Mouse (Mus musculus) monocyte, adult 5-6 weeks (primary cell): Measurements from ENCODE around the gene Zfp648. TPM values are rescaled to one million over a fixed set of nuclear protein-coding genes. Genes with fewer than 3 reads are reported as not detected.

Experiments used
- ATAC-seq: fragments of 153-309, 156-312 bp; replicated peaks from 2 replicates; pipeline ENCODE4 v1.8.0; 2017; ENCODE audit warnings: mild to moderate bottlenecking; ENCODE audit not compliant: low TSS enrichment, insufficient number of reproducible peaks, severe bottlenecking, poor library complexity, low FRiP score
- total RNA-seq: library from RNA; stranded (forward); fragments of 200-1000, 200-491, 200-594 nt; gene quantifications from 3 replicates; pipeline ENCODE4 v1.2.3, GENCODE M21; 2017

Zfp648 gene
- not detected in 3 replicates for total RNA-seq

- no peak for ATAC-seq
Measured at GRCm38 (mm10) chr1:154200955-154201722, at the start of gene Zfp648. Gene Zfp648, plus strand, starts transcription at chr1:154201187.

- no peak for ATAC-seq
Measured at GRCm38 (mm10) chr1:154152539-154152938, 48.4 kb upstream of the Zfp648 start.

GRCm38 (mm10) chr1:154153800-154154199 lies 47.2 kb upstream of the Zfp648 start:
- no peak for ATAC-seq

- no peak for ATAC-seq
Measured at GRCm38 (mm10) chr1:154156177-154157062, 44.6 kb upstream of the Zfp648 start.

DNA sequence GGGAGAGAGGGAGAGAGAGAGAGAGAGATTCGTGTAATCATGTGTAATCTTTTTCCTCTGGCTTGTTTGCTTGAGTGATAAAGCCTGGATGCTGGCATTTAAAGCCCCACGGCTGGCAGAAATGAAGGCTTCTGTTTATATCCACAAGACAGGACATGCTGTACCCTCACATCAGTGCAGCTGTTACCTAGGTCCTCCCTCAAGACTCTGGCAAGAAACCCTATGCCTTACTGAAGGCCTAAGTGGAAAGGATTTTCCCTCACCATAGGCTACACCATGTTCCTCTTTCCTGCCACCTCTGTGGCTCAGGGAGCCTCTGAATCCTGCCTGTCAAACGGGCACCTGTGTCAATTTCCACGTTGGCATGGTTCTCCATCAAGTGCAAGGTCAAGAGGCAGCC lies 43.9 kb upstream of the Zfp648 start:
- ATAC-seq: no peak

GRCm38 (mm10) chr1:154167696-154168095 lies 33.3 kb upstream of the Zfp648 start:
- no peak for ATAC-seq

DNA sequence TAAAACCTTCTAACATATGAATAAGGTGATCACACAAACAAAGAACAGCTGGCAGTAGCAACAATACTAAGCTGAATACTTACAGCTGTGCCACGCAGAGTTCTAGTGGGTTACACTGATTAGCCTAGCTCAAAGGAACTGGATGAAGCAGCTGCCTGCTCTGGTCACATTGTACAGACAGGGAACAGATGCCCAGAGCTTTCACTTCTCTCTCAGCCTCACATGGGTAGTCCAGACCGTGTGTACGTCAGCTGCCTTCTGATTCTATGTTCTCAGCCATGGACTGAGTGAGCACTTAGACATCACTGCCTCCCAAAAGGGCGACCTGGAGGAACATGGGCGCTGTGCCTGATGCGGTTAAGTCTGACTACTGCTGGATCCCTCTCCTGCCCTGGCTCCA lies 25.7 kb upstream of the Zfp648 start:
- ATAC-seq: no peak

DNA sequence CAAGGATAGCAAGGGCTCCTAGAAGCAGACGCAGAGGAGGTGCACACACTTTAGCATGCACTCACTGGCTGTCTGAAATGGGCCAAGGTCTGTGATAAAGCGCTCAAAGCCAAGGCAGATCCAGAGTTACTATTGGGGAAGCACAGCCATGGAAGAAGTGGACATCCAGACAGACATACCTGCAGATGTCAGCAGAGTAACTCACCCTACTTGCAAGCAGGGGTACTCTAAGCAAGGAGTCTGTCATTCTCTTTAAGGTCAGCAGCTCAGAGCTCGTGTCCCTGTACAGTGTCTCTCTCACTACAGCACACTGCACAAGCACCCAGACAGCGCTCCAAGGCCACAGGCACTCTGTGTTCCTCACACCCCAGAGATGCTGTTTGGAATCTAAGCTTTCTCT lies 23.2 kb upstream of the Zfp648 start:
- no peak for ATAC-seq

- ATAC-seq: no peak
Measured at GRCm38 (mm10) chr1:154178541-154179155, 22.3 kb upstream of the Zfp648 start.

- no peak for ATAC-seq
Measured at GRCm38 (mm10) chr1:154180952-154181351, 20.0 kb upstream of the Zfp648 start.

GRCm38 (mm10) chr1:154182396-154183076 lies 18.5 kb upstream of the Zfp648 start:
- no peak for ATAC-seq

DNA sequence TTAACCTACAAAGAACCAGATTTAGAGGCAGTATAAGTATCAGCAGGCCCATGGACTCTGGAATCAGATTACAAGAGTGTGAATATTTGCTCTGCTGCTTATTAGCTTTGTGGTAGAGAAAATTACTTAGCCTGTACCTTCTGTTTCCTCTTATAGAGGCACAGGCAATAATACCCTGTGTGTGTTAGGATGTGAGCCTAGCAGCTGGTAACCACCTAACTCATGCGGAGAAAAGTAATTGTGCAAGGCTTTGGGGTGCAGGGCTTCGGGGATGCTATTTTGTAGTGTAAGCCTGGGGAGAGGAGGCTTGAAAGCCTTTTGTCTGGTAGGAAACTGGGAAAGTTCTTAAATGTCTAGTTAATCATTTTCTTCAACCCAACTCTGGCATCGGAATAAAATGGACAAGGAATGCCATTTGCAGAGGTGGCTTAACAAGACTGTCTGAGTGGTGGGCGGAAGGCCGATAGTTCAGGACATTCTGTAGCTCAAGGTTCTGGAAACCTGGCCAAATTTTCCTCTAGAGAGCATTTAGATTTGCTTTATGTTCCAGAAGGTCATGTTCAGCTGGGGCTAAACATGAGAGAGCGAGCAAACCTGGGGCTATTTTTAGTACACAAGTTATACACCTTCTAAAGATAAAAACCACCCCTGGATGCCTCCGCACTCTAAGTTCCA lies 17.8 kb upstream of the Zfp648 start:
- no peak for ATAC-seq

DNA sequence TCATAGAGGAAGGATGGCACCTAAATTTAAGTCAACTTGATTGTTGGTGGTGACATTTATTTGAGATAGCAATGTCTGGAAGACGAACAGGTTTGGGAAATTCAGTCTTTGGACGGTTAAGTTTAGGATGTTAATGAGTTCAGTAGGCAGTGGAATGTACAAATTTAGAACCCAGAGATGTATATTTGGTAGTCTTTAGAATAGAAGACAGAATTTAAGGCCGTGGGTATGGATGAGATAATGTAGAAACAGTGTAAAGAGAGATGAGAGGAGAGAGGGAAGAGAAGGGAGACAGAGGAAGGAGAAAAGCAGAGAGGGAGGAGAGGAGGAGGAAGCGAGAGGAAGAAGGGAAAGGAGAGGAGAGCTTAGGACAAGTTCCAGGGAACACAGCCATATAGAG lies 12.8 kb upstream of the Zfp648 start:
- no peak for ATAC-seq

DNA sequence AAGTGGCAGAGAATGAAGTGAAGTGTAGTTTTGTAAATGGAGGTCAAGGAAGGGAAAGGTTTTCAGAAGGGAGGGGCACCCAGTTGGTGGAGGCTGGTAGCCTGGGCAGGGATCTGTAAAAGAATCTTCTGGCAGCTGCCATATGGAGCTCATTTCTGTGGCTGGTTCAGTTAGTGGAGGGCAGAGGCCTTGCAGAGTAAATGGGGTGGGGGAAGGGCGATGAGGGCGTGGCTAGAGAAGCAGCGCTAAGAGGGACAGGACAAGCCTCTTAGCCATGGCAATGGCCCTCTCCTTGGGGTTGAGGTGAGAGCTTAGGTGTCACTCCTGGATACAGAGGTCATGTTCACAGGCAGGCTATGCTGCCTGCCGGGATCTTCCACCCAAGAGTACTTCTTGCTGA lies 12.4 kb upstream of the Zfp648 start:
- ATAC-seq: no peak

- no peak for ATAC-seq
Measured at GRCm38 (mm10) chr1:154189842-154190530, 11.0 kb upstream of the Zfp648 start.

GRCm38 (mm10) chr1:154198896-154199295 lies 2.1 kb upstream of the Zfp648 start:
- no peak for ATAC-seq

- no peak for ATAC-seq
Measured at GRCm38 (mm10) chr1:154202580-154202979, 1.6 kb downstream of the Zfp648 start.

DNA sequence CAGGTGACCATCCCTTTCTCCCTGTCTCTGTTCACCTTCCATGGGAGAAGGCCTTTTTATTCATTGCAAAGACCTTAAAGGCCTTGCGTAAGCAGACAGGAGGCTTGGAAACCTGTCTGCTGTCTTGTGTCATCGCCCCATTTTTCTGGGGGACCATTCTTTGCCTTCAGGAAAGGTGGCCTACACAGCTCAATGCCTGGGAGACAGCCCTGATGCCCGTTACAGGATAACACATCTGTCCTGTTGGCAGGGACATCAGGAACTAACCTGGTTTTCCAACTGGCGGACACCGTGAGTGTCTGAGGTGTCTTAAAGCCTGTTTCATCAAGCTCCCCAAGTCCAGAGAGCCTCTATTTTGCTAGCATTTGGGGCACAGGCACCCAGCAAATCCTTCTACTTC lies 2.4 kb downstream of the Zfp648 start:
- ATAC-seq: no peak
